Mouse (Mus musculus): ENCODE measurements at regions not wholly inside any gene's neighbourhood (a gene's known extent, or its start where the extent isn't known, plus 50 kb on each side); places are given as distances from the start of the nearest gene placed in this dataset.

DNA sequence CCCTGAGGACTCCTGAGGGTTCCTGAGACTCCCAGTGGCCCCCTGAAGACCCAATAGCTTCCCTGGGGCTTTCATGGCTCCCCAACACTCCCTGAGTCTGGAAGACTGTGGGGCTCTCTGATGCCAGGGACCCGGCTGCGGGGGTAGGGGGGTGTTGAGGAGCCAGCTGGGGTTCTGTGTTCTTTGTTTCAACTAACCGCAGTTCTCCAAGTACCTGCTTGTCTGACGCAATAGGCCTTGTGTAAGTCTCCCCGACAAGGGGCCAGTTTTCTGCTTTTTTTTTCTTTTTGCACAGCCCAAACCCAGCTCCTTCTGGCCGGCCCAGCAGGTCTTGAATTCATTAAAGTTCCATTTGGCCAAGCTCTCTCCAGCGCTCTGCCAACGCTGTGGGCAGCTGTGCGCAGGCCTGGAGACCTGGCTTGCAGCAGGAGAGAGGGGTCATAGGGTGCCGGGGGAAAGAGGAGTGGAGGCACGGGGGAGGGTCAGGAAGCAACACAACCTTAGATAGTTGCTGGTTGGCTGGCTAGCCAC, 544.5 kb upstream of the Adam5 start:
- Histone ChIP-seq H3K27ac (ENCODE audit: insufficient read depth, low read length) (no peak overlapping the region), H3K4me1 (ENCODE audit: control insufficient read depth, insufficient read depth, low read length) (no peaks in the 10 kb centered on the region; the same call in 1 of the 2 replicates), H3K4me3 (replicated peaks; ENCODE audit: insufficient read depth, low read depth, low read length) (no peak overlapping the region), H3K27me3 (ENCODE audit: control insufficient read depth, insufficient read depth, low read length) (no peaks in the 10 kb centered on the region)
- TF ChIP-seq POLR2A (IDR thresholded peaks at IDR 0.05; ENCODE audit: borderline replicate concordance, insufficient read depth, low read length) (no peak), CTCF (IDR thresholded peaks at IDR 0.05; ENCODE audit: borderline replicate concordance, insufficient read depth, low read depth, low read length) (no peak)
- WGBS = 17% methylated on average over 11 of the region's 11 CpGs
- DNase-seq = peak; percentile 38 to 43

DNA sequence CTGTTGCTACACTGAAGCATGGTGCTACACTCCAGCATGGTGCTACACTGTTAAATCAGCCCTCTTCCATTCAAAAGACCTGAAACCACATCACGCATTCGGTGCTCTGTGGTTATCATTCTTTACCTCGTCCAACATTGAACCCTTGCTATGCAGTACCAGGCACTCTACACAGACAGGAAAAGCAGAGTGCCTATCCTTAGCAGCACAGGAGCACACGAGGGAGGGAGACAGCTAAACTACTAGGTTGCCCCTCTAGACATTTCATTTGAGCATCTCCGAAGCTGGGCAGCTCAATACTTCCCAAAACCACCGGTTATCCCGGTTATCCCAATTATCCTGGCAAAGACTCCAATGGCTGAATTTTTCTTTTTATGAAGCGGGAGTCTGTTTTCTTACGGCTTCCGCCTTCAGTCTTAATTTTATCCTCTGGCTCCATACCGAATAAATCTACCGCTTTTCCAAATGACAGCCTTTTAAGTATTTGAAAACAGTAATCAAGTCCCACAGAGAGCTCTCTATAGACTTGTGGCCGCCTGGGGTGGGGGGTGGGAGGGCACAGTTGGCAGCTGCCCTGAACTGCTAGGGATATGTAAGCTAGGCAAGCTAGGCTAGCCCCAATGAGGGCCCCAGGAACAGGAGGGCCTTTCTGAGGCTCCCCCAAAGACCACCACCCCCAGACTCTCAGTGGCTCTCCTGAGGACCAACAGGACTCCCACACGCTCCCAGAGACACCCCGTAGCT, 543.8 kb upstream of the Adam5 start:
- Histone ChIP-seq H3K4me3 (replicated peaks; ENCODE audit: insufficient read depth, low read depth, low read length) (no peak overlapping the region), H3K4me1 (ENCODE audit: control insufficient read depth, insufficient read depth, low read length) (no peaks in the 10 kb centered on the region; the same call in 1 of the 2 replicates), H3K27ac (ENCODE audit: insufficient read depth, low read length) (no peak overlapping the region), H3K27me3 (ENCODE audit: control insufficient read depth, insufficient read depth, low read length) (no peaks in the 10 kb centered on the region)
- 70% methylated on average over 15 of the region's 15 CpGs for WGBS
- no peak for DNase-seq
- TF ChIP-seq CTCF (IDR thresholded peaks at IDR 0.05; ENCODE audit: borderline replicate concordance, insufficient read depth, low read depth, low read length) = no peak
- no peak for TF ChIP-seq POLR2A (IDR thresholded peaks at IDR 0.05; ENCODE audit: borderline replicate concordance, insufficient read depth, low read length)

- no peak for TF ChIP-seq POLR2A (IDR thresholded peaks at IDR 0.05; ENCODE audit: borderline replicate concordance, insufficient read depth, low read length)
- TF ChIP-seq CTCF (IDR thresholded peaks at IDR 0.05; ENCODE audit: borderline replicate concordance, insufficient read depth, low read depth, low read length) = no peak
- H3K27ac ChIP-seq (ENCODE audit: insufficient read depth, low read length) = no peak overlapping the region
- no peak overlapping the region for H3K4me3 ChIP-seq (replicated peaks; ENCODE audit: insufficient read depth, low read depth, low read length)
- H3K27me3 ChIP-seq (ENCODE audit: control insufficient read depth, insufficient read depth, low read length) = no peaks in the 10 kb centered on the region
- WGBS = 40% methylated on average over 3 of the region's 3 CpGs
- no peak for DNase-seq
- no peaks in the 10 kb centered on the region; the same call in 1 of the 2 replicates for H3K4me1 ChIP-seq (ENCODE audit: control insufficient read depth, insufficient read depth, low read length)
Observed at GRCm38 (mm10) chr8:25366181-25366580, 542.0 kb upstream of the Adam5 start.

- no peak overlapping the region for H3K4me3 ChIP-seq (replicated peaks; ENCODE audit: insufficient read depth, low read depth, low read length)
- H3K27ac ChIP-seq (ENCODE audit: insufficient read depth, low read length) = no peak overlapping the region
- peaks cover 6% of the 10 kb centered on the region for H3K4me1 ChIP-seq (ENCODE audit: control insufficient read depth, insufficient read depth, low read length)
- TF ChIP-seq POLR2A (IDR thresholded peaks at IDR 0.05; ENCODE audit: borderline replicate concordance, insufficient read depth, low read length) = no peak
- no peaks in the 10 kb centered on the region for H3K27me3 ChIP-seq (ENCODE audit: control insufficient read depth, insufficient read depth, low read length)
- no peak for DNase-seq
- WGBS = 76% methylated on average over 9 of the region's 9 CpGs
Observed at GRCm38 (mm10) chr8:25362656-25363055, 538.5 kb upstream of the Adam5 start.

DNA sequence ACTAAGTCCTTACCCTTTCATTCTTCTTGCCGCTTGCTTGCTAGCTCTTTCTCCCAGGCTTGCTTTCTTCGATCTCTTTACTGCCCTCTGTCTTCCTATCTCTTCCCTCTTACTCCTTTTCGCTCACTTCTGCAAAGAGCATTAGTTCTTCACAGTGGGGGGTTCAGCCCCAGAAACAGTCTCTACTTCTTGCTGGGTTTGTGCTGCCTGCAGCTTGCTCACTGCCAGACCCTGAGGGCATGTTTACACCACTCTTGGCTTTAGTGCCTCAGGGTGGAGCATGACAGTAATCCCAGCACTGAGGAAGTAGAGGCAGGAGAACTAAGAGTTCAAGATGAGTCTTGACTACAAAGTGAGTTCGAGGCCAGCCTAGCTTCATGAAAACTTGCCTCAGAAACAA, 538.0 kb upstream of the Adam5 start:
- TF ChIP-seq CTCF (IDR thresholded peaks at IDR 0.05; ENCODE audit: borderline replicate concordance, insufficient read depth, low read depth, low read length) (no peak), POLR2A (IDR thresholded peaks at IDR 0.05; ENCODE audit: borderline replicate concordance, insufficient read depth, low read length) (no peak)
- H3K27ac ChIP-seq (ENCODE audit: insufficient read depth, low read length) = no peak overlapping the region
- 72% methylated on average over 4 of the region's 4 CpGs for WGBS

GRCm38 (mm10) chr8:25361420-25361819, 537.3 kb upstream of the Adam5 start:
- Histone ChIP-seq H3K4me1 (ENCODE audit: control insufficient read depth, insufficient read depth, low read length) (peaks cover 6% of the 10 kb centered on the region), H3K27ac (ENCODE audit: insufficient read depth, low read length) (no peak overlapping the region), H3K27me3 (ENCODE audit: control insufficient read depth, insufficient read depth, low read length) (no peaks in the 10 kb centered on the region), H3K4me3 (replicated peaks; ENCODE audit: insufficient read depth, low read depth, low read length) (no peak overlapping the region)
- no peak for TF ChIP-seq POLR2A (IDR thresholded peaks at IDR 0.05; ENCODE audit: borderline replicate concordance, insufficient read depth, low read length)
- no peak for TF ChIP-seq CTCF (IDR thresholded peaks at IDR 0.05; ENCODE audit: borderline replicate concordance, insufficient read depth, low read depth, low read length)
- no peak for DNase-seq
- 87% methylated on average over 5 of the region's 5 CpGs for WGBS

More for the DNA sequence above, 538.0 kb upstream of the Adam5 start:
- peaks cover 6% of the 10 kb centered on the region for H3K4me1 ChIP-seq (ENCODE audit: control insufficient read depth, insufficient read depth, low read length)
- H3K27me3 ChIP-seq (ENCODE audit: control insufficient read depth, insufficient read depth, low read length) = no peaks in the 10 kb centered on the region
- H3K4me3 ChIP-seq (replicated peaks; ENCODE audit: insufficient read depth, low read depth, low read length) = no peak overlapping the region
- no peak for DNase-seq

DNA sequence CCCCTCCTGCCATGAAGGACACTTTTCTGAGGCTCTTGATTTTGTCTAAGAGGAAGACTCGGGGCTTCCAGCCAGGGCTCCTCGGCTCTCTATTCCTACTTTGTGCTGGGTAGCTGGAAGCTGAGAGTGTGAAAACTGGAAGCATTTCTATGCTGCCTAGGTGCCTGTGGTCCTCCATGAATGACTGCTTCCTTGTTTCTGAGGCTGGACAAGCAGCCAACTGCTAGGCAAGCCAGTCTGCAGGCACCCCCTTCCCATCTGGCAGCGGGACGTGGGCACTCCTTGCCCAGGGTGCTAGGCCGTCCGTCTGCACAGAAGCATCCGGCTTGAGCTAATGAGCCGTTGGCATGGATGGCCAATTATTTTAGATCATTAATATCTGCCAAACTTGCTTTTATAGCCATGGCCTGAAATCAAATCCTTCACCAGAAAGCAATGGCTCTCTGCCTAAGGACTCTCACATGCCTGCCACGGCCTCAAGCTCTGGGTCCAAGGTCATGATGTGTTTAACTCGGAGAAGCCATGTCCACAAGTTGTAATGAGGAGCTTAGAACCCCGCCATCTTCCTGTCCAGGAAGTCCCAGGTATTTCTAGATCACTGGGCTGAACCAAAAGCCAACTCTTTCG, 534.5 kb upstream of the Adam5 start:
- WGBS = 22% methylated on average over 12 of the region's 12 CpGs

More for the DNA sequence above, 534.5 kb upstream of the Adam5 start:
- peak; percentile 63 to 82 for DNase-seq
- Histone ChIP-seq H3K27me3 (ENCODE audit: control insufficient read depth, insufficient read depth, low read length) (no peaks in the 10 kb centered on the region), H3K4me1 (ENCODE audit: control insufficient read depth, insufficient read depth, low read length) (peaks cover 11% of the 10 kb centered on the region), H3K27ac (ENCODE audit: insufficient read depth, low read length) (no peak overlapping the region), H3K4me3 (replicated peaks; ENCODE audit: insufficient read depth, low read depth, low read length) (no peak overlapping the region)
- TF ChIP-seq CTCF (IDR thresholded peaks at IDR 0.05; ENCODE audit: borderline replicate concordance, insufficient read depth, low read depth, low read length) (no peak), POLR2A (IDR thresholded peaks at IDR 0.05; ENCODE audit: borderline replicate concordance, insufficient read depth, low read length) (no peak)
